Mouse (Mus musculus) lung, postnatal 0 days (tissue): Measurements from ENCODE around the gene Agr2.

ENCODE experiments used
- CTCF ChIP-seq: IDR thresholded peaks from 2 replicates; pipeline ENCODE4 v1.5.1; 2016; ENCODE audit warnings: antibody characterized with exemption, mild to moderate bottlenecking
- EP300 ChIP-seq: IDR thresholded peaks from 2 replicates; pipeline ENCODE4 v1.6.1; 2016; ENCODE audit warnings: antibody characterized with exemption, mild to moderate bottlenecking, control low read depth

DNA sequence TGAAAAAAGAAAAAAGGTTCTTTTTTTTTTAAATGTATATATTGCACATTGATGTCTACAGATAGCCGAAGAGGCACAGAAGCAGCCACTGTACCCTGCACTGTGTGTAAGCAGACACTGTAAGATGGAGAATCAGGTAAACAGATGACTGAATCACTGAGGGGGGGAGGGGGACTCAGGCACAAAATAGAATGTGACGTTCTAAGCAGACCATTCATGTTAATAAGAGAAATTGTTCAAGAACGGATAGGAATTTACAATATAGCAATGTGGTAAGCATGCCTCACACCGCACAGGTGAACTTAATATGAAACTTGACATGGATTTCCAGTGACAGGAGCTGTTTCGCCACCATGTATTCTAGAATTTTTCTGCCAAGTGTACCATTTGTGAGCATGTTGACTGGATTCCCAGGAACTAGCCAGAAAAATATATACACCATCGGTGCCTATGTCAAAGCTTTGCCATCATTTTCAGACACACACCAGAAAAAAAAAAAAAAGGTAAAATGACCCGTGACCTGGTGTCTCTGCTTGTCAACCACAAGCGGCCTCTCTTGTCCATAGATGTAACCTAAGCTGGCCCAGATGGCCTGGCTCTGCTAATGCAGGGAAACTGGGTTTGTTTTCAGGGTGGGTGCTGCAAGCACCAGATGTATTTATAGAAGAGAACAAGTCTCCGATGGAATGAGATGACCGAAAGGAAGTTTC is 48.0 kb downstream of the Agr2 start:
- TF ChIP-seq CTCF (no peak), EP300 (no peak)
